Mouse (Mus musculus) stomach, embryonic 14.5 days (tissue): ENCODE measurements at regions not wholly inside any gene's neighbourhood (a gene's known extent, or its start where the extent isn't known, plus 50 kb on each side); places are given as distances from the start of the nearest gene placed in this dataset.

Experiments used
- ATAC-seq: fragments of 200-750 bp; cut with Nextera tagmentation; 2 replicates; pipeline ENCODE4 v1.8.0; 2017; ENCODE audit warnings: low read depth, moderate TSS enrichment; ENCODE audit not compliant: insufficient number of reproducible peaks, insufficient read depth, low FRiP score
- H3K27ac ChIP-seq: fragments of 300-500 bp; sonication (generic); 2 replicates; pipeline ENCODE4 v1.5.1; 2014; ENCODE audit warnings: mild to moderate bottlenecking, low read length, moderate library complexity, mixed read lengths
- H3K27me3 ChIP-seq: fragments of 300-500 bp; sonication (generic); 2 replicates; pipeline ENCODE4 v1.6.1; 2014; ENCODE audit warnings: low read length, control low read depth, mixed read lengths; ENCODE audit not compliant: control insufficient read depth, insufficient read depth
- H3K36me3 ChIP-seq: fragments of 300-500 bp; sonication (generic); 2 replicates; pipeline ENCODE4 v1.6.1; 2014; ENCODE audit warnings: mild to moderate bottlenecking, control low read depth, low read length, moderate library complexity, mixed read lengths; ENCODE audit not compliant: control insufficient read depth, insufficient read depth
- H3K4me1 ChIP-seq: fragments of 300-500 bp; sonication (generic); 2 replicates; pipeline ENCODE4 v1.6.1; 2014; ENCODE audit warnings: low read length, control low read depth, mixed read lengths; ENCODE audit not compliant: control insufficient read depth, insufficient read depth
- H3K4me2 ChIP-seq: fragments of 300-500 bp; sonication (generic); replicated peaks from 2 replicates; pipeline ENCODE4 v1.6.1; 2014; ENCODE audit warnings: low read depth, low read length, control low read depth
- H3K4me3 ChIP-seq: fragments of 300-500 bp; sonication (generic); 2 replicates; pipeline ENCODE4 v1.5.1; 2014; ENCODE audit warnings: low read depth, low read length, control low read depth
- H3K9ac ChIP-seq: fragments of 300-500 bp; sonication (generic); replicated peaks from 2 replicates; pipeline ENCODE4 v1.6.1; 2014; ENCODE audit warnings: low read depth, mild to moderate bottlenecking, control low read depth, low read length, moderate library complexity, mixed read lengths
- H3K9me3 ChIP-seq: fragments of 300-500 bp; sonication (generic); 2 replicates; pipeline ENCODE4 v1.6.1; 2016; ENCODE audit warnings: low read depth, low read length, control low read depth; ENCODE audit not compliant: control insufficient read depth
- whole genome bisulfite sequencing: fragments of 180-500 bp; shearing (Covaris S2); extraction: QIAGEN DNeasy Blood & Tissue Kit; methylation state at CpG from one replicate; pipeline ENCODE4 v1.1.7; 2014; 5-methylcytosine and 5-hydroxymethylcytosine counted together

GRCm38 (mm10) chr2:61100854-61101253 is 137.9 kb upstream of the Rbms1 start:
- H3K36me3 ChIP-seq: no peaks in the 10 kb centered on the region
- H3K4me3 ChIP-seq: no peak overlapping the region
- H3K9ac ChIP-seq: no peak overlapping the region
- H3K27me3 ChIP-seq: no peaks in the 10 kb centered on the region
- H3K27ac ChIP-seq: no peak overlapping the region
- no peak overlapping the region for H3K4me2 ChIP-seq
- no peaks in the 10 kb centered on the region for H3K9me3 ChIP-seq
- WGBS: 53% methylated on average over 4 of the region's 4 CpGs
- H3K4me1 ChIP-seq: no peaks in the 10 kb centered on the region
- ATAC-seq: peak; percentile 37; the same call in 1 of the 2 replicates

- H3K27ac ChIP-seq: no peak overlapping the region
- H3K36me3 ChIP-seq: no peaks in the 10 kb centered on the region
- no peaks in the 10 kb centered on the region for H3K27me3 ChIP-seq
- H3K4me3 ChIP-seq: no peak overlapping the region
- H3K9ac ChIP-seq: no peak overlapping the region
- ATAC-seq: no peak
- H3K4me2 ChIP-seq: no peak overlapping the region
- H3K4me1 ChIP-seq: no peaks in the 10 kb centered on the region
- H3K9me3 ChIP-seq: no peaks in the 10 kb centered on the region
These were observed 125.5 kb upstream of the Rbms1 start for GRCm38 (mm10) chr2:61088501-61088900.

GRCm38 (mm10) chr2:61084835-61085234 is 121.8 kb upstream of the Rbms1 start:
- Histone ChIP-seq H3K4me1 (no peaks in the 10 kb centered on the region), H3K9ac (no peak overlapping the region), H3K4me2 (no peak overlapping the region), H3K9me3 (no peaks in the 10 kb centered on the region), H3K4me3 (no peak overlapping the region), H3K27me3 (no peaks in the 10 kb centered on the region), H3K36me3 (no peaks in the 10 kb centered on the region), H3K27ac (no peak overlapping the region)
- no peak for ATAC-seq
- WGBS: 64% methylated on average over 3 of the region's 3 CpGs

GRCm38 (mm10) chr2:61083100-61083499 is 120.1 kb upstream of the Rbms1 start:
- H3K9ac ChIP-seq: no peak overlapping the region
- no peaks in the 10 kb centered on the region for H3K9me3 ChIP-seq
- H3K36me3 ChIP-seq: no peaks in the 10 kb centered on the region
- ATAC-seq: no peak
- no peaks in the 10 kb centered on the region for H3K27me3 ChIP-seq
- WGBS: 83% methylated on average over 1 of the region's 1 CpGs
- H3K4me3 ChIP-seq: no peak overlapping the region
- H3K4me1 ChIP-seq: no peaks in the 10 kb centered on the region
- no peak overlapping the region for H3K27ac ChIP-seq
- no peak overlapping the region for H3K4me2 ChIP-seq

- Histone ChIP-seq H3K9ac (no peak overlapping the region), H3K4me1 (no peaks in the 10 kb centered on the region), H3K4me2 (no peak overlapping the region), H3K27me3 (no peaks in the 10 kb centered on the region), H3K9me3 (no peaks in the 10 kb centered on the region), H3K4me3 (no peak overlapping the region), H3K27ac (no peak overlapping the region), H3K36me3 (no peaks in the 10 kb centered on the region)
- ATAC-seq: no peak
These were observed 119.6 kb upstream of the Rbms1 start for GRCm38 (mm10) chr2:61082640-61083039.

- no peak overlapping the region for H3K4me3 ChIP-seq
- no peaks in the 10 kb centered on the region for H3K4me1 ChIP-seq
- H3K9me3 ChIP-seq: no peaks in the 10 kb centered on the region
- H3K9ac ChIP-seq: no peak overlapping the region
- ATAC-seq: no peak
- H3K27ac ChIP-seq: no peak overlapping the region
- H3K36me3 ChIP-seq: no peaks in the 10 kb centered on the region
- H3K4me2 ChIP-seq: no peak overlapping the region
- 25% methylated on average over 4 of the region's 4 CpGs for WGBS
- H3K27me3 ChIP-seq: no peaks in the 10 kb centered on the region
These were observed 117.0 kb upstream of the Rbms1 start for GRCm38 (mm10) chr2:61080006-61080405.

- ATAC-seq: peak; percentile 53; the same call in 1 of the 2 replicates
- H3K9ac ChIP-seq: no peak overlapping the region
- no peak overlapping the region for H3K4me2 ChIP-seq
- H3K4me1 ChIP-seq: no peaks in the 10 kb centered on the region
- no peak overlapping the region for H3K4me3 ChIP-seq
- H3K27me3 ChIP-seq: no peaks in the 10 kb centered on the region
- H3K27ac ChIP-seq: no peak overlapping the region
- 27% methylated on average over 3 of the region's 3 CpGs for WGBS
- H3K36me3 ChIP-seq: no peaks in the 10 kb centered on the region
- no peaks in the 10 kb centered on the region for H3K9me3 ChIP-seq
These were observed 108.0 kb upstream of the Rbms1 start for GRCm38 (mm10) chr2:61071025-61071424.

- no peaks in the 10 kb centered on the region for H3K9me3 ChIP-seq
- H3K27me3 ChIP-seq: no peaks in the 10 kb centered on the region
- H3K9ac ChIP-seq: no peak overlapping the region
- no peaks in the 10 kb centered on the region for H3K4me1 ChIP-seq
- ATAC-seq: no peak
- H3K27ac ChIP-seq: no peak overlapping the region
- no peaks in the 10 kb centered on the region for H3K36me3 ChIP-seq
- 86% methylated on average over 2 of the region's 2 CpGs for WGBS
- no peak overlapping the region for H3K4me3 ChIP-seq
- no peak overlapping the region for H3K4me2 ChIP-seq
These were observed 104.9 kb upstream of the Rbms1 start for GRCm38 (mm10) chr2:61067877-61068276.

GRCm38 (mm10) chr2:61062125-61062524 is 99.1 kb upstream of the Rbms1 start:
- Histone ChIP-seq H3K4me1 (peaks cover 5% of the 10 kb centered on the region; the same call in 1 of the 2 replicates), H3K36me3 (no peaks in the 10 kb centered on the region), H3K4me2 (no peak overlapping the region), H3K27me3 (no peaks in the 10 kb centered on the region), H3K4me3 (no peak overlapping the region), H3K9ac (no peak overlapping the region), H3K9me3 (no peaks in the 10 kb centered on the region), H3K27ac (no peak overlapping the region)
- no peak for ATAC-seq
- WGBS: 50% methylated on average over 2 of the region's 2 CpGs
